19 mouse cellular contexts compared by ENCODE assay signal in the genomic region with DNA sequence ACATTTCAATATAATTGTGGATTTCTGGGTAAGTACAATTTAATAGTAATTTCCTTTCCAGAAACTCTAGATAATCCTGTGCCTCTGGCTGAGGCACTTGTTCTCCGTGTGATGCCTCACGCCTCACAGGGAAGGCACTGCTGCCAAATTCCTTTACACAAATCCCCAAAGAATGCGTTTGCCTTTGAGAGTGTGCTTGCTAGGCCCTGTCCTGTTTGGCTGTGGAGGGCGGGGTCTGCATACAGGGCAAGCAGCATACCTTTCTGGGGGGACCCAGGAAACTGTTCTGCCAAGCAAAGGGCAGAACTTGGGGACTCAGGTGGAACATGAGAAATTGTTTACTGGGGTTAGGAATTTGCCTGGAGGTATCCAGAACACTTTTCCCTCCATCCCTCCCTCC. TPM values are rescaled to one million over a fixed set of nuclear protein-coding genes. Genes with fewer than 3 reads are reported as not detected.
DNase-seq lines count a peak whose midpoint lies in the region; ATAC-seq and TF ChIP-seq lines count a peak whose summit lies in the region.
"Had no signal": no experiment of that assay in that cellular context is flagged by ENCODE, and none has a peak within 500 bp of the region (broad histone marks: within the 10 kb centered on the region; RNA-seq: fewer than 3 reads in every experiment).

No protein-coding gene starts in this region.

- no peak for TF ChIP-seq POLR2A in brain, embryonic 14.5 days (IDR thresholded peaks at IDR 0.05; ENCODE audit: borderline replicate concordance, extremely low read depth, insufficient read depth, insufficient read length, poor library complexity, severe bottlenecking)

- no peak overlapping the region for H3K9ac ChIP-seq in midbrain, embryonic 11.5 days (ENCODE audit: low read length)
- H3K9ac ChIP-seq in midbrain, postnatal 0 days (replicated peaks; ENCODE audit: low read length, poor library complexity, severe bottlenecking) = no peak overlapping the region
- H3K9ac ChIP-seq: hindbrain, embryonic 14.5 days; limb, embryonic 13.5 days; liver, postnatal 0 days; neural tube, embryonic 13.5 days had no signal

- 11% methylated on average over 4 of the region's 4 CpGs for WGBS in midbrain, embryonic 11.5 days
- 14% methylated on average over 4 of the region's 4 CpGs for WGBS in midbrain, postnatal 0 days

- H3K4me3 ChIP-seq in midbrain, embryonic 11.5 days (ENCODE audit: low read depth, low read length) = no peak overlapping the region
- H3K4me3 ChIP-seq in midbrain, postnatal 0 days (ENCODE audit: low read depth, low read length) = no peak overlapping the region
- H3K4me3 ChIP-seq: limb, embryonic 13.5 days; neural tube, embryonic 13.5 days had no signal

- TF ChIP-seq CTCF in midbrain, postnatal 0 days (IDR thresholded peaks at IDR 0.05) = no peak
- TF ChIP-seq CTCF in brain, embryonic 14.5 days (IDR thresholded peaks at IDR 0.05; ENCODE audit: borderline replicate concordance, extremely low read depth, insufficient read depth, insufficient read length) = no peak

- H3K36me3 ChIP-seq in midbrain, embryonic 11.5 days (ENCODE audit: control insufficient read depth, insufficient read depth, low read length) = no peaks in the 10 kb centered on the region
- no peaks in the 10 kb centered on the region for H3K36me3 ChIP-seq in midbrain, postnatal 0 days (ENCODE audit: insufficient read depth, low read length)
- H3K36me3 ChIP-seq: limb, embryonic 13.5 days; neural tube, embryonic 13.5 days had no signal

- peaks cover 11% of the 10 kb centered on the region for H3K4me1 ChIP-seq in midbrain, embryonic 11.5 days (ENCODE audit: control insufficient read depth, insufficient read depth, low read length)
- no peaks in the 10 kb centered on the region for H3K4me1 ChIP-seq in midbrain, postnatal 0 days (ENCODE audit: insufficient read depth, low read length)

- no peaks in the 10 kb centered on the region for H3K9me3 ChIP-seq in midbrain, embryonic 11.5 days (ENCODE audit: control insufficient read depth, low read length)
- H3K9me3 ChIP-seq in midbrain, postnatal 0 days (ENCODE audit: low read length) = no peaks in the 10 kb centered on the region
- H3K9me3 ChIP-seq: limb, embryonic 13.5 days; neural tube, embryonic 13.5 days had no signal

- no peak for ATAC-seq in midbrain, embryonic 11.5 days (ENCODE audit: low FRiP score)
- no peak for ATAC-seq in midbrain, postnatal 0 days (ENCODE audit: low FRiP score)
- ATAC-seq: intestine, postnatal 0 days; liver, postnatal 0 days had no signal

- peak; percentile 21 for DNase-seq in kidney, adult 11 months
- no peak for DNase-seq in kidney, adult 9 months
- peak; percentile 80 for DNase-seq in midbrain, embryonic 11.5 days (ENCODE audit: low spot score, missing footprints)
- DNase-seq in midbrain, postnatal 0 days (ENCODE audit: low spot score) = no peak
- peak; percentile 31 for DNase-seq in brain, embryonic 14.5 days (ENCODE audit: low read depth)
- DNase-seq in lung, postnatal 25 days (ENCODE audit: low spot score) = peak; percentile 32
- DNase-seq in thymus, postnatal 4 days = no peak
- no peak for DNase-seq in frontal cortex, adult 2 months (ENCODE audit: extremely low spot score in 1 of 2, low spot score in 1 of 2)
- DNase-seq: cerebellum, adult 11 months; liver, postnatal 0 days; retina, postnatal 1 day; spleen, adult 18-20 months had no signal

- no peak overlapping the region for H3K4me2 ChIP-seq in midbrain, embryonic 11.5 days
- H3K4me2 ChIP-seq in midbrain, postnatal 0 days (ENCODE audit: low read depth, low read length, poor library complexity, severe bottlenecking) = no peak overlapping the region
- H3K4me2 ChIP-seq: hindbrain, embryonic 14.5 days; limb, embryonic 13.5 days; neural tube, embryonic 13.5 days had no signal

- no peaks in the 10 kb centered on the region for H3K27me3 ChIP-seq in midbrain, embryonic 11.5 days (ENCODE audit: control insufficient read depth, insufficient read depth, low read length)
- H3K27me3 ChIP-seq in midbrain, postnatal 0 days (ENCODE audit: insufficient read depth, low read length) = no peaks in the 10 kb centered on the region
- H3K27me3 ChIP-seq: limb, embryonic 13.5 days; neural tube, embryonic 13.5 days had no signal

- no peak overlapping the region for H3K27ac ChIP-seq in midbrain, embryonic 11.5 days (ENCODE audit: low read depth, low read length)
- H3K27ac ChIP-seq in midbrain, postnatal 0 days (ENCODE audit: low read depth, low read length) = no peak overlapping the region
- H3K27ac ChIP-seq: hindbrain, embryonic 14.5 days; limb, embryonic 13.5 days; neural tube, embryonic 13.5 days had no signal

RNA-seq across cellular contexts. Expression of gene Scel, which starts 12.2 kb away (rescaled TPM):
- polyA plus RNA-seq in midbrain, embryonic 11.5 days (2014; fragmentation: Nextera tagmentation; extraction: Ambion mirVana) = 0.11 and 0.33 TPM in 2 replicates
- 0.33 TPM in 1 of 2 replicates, not detected in the other for total RNA-seq in midbrain, postnatal 0 days (2014; rRNA removed)
- polyA plus RNA-seq in midbrain, postnatal 0 days (2015; fragmentation: Nextera tagmentation; extraction: Ambion mirVana) = 0.13 and 0.26 TPM in 2 replicates
- 0.38 and 0.55 TPM in 2 replicates for polyA plus RNA-seq in brain, embryonic 14.5 days (2012; rRNA removed)
- polyA plus RNA-seq in frontal cortex, adult 2 months (2012; rRNA removed) = 1.3 and 1.4 TPM in 2 replicates
- total RNA-seq: common myeloid progenitor, adult 5-6 weeks had no signal
- polyA plus RNA-seq: C2C12; liver, postnatal 0 days; testis, adult 2 months had no signal

Comparison
In these comparisons a context has a peak if more than half of its experiments do, and no peak if none do; other contexts are left out.
1. DNase-seq: peak in kidney, adult 11 months (single experiment), midbrain, embryonic 11.5 days (single experiment), brain, embryonic 14.5 days (single experiment) and lung, postnatal 25 days (single experiment); none in kidney, adult 9 months (single experiment), midbrain, postnatal 0 days (single experiment), thymus, postnatal 4 days (single experiment) and frontal cortex, adult 2 months (0 of 2).